Mouse (Mus musculus): ENCODE data around the gene Plxna2.

DNA sequence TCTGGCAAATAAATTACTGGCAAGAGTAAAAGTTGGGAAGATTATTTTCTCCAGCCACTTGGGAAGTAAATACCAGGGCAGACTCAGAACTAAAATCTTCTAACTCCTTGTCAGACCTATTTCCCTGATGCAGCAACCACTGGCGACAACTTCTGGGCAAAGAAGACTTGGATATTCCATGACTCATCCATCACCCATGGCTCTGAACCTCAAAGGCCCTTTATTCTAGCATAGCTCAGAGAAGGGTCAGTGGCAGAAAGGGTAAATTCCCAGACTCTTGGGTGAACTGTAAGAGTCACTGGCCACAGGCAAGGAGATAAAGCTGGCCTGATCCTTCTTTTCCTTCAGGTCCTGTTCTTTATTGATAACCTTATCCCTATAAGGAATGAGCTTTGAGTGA is 163.5 kb downstream of the Plxna2 start:
- TF ChIP-seq CTCF (IDR thresholded peaks at IDR 0.05; ENCODE audit: insufficient read depth, low read depth, low read length) (no peak), POLR2A (IDR thresholded peaks at IDR 0.05; ENCODE audit: insufficient read depth, low read depth, low read length) (no peak)

All from olfactory bulb, adult 2 months (tissue).